Mouse (Mus musculus): Measurements from ENCODE around the gene Arhgef6.

Arhgef6 gene

DNA sequence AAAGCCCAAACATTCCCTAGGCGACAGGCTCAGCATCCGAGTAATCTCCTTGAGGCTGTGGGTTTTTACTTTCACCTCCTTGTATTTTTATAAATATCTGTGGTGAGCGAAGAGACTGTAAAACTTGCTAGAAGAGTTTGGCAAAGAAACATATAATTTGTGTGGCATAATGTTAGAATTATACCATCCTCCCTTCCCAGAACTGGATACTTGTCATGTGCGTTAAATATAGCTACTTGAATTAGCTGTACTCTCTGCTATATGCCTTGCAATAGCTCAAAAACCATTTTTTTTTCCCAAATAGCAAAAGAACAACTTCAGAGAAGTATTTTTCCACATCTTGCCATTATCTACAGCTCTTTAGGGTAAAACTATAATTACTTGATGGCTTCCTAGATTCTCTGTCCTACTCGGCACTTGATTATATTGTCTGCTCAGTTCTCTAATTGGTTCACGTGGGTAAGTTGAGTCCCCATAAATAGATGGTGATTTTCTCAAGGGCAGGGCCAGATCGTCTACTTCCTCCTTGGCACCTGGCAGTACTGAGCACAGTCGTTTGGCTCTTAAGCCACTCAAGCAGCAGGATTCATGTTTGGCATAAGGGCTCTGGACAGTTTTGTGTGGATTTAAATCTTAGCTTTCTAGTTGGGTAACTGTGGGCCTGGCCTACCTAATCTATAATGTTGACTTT is 35.2 kb downstream of the Arhgef6 start:
- DNase-seq (ENCODE audit: low spot score in 2 of 2), result no peak

DNA sequence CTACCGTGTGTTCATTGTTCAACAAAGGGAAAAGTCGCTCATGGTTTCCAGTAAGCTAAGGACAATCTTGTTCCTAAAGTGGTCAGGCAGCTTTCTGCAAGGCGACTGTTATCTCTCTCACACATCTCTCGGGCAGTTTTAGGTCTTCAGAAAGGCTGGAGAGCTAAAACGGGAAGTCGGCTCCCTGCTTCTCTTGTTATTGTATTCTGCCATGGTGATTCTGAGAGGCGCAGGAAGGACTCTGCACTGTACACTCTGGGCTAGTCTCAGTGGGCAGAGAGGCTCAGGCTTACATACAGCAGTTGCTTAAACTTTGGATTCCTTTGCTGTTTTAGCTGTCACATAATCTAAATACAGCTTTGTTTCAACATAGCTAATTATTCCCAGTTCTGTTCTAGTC is 39.6 kb downstream of the Arhgef6 start:
- no peak for DNase-seq (ENCODE audit: low spot score in 2 of 2)

DNA sequence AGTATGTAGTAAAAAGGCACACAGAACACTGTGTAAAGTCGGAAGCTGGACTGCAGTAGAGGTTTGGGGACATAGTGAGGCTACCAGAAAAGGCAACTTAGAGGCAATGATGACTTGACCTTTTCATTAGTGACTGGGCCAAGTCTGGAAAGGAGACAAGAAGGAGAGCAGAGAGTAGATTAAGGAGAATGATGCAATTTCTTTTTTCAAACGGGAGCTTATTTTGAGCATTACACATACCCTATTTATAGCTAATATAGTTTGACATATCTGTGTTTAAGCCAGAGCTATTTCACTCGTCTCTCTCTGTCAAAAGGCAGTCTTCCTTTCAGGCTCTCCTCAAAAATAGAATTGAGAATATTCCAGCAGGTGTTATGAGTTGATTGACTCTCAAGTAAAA is 50.1 kb downstream of the Arhgef6 start:
- DNase-seq (ENCODE audit: low spot score in 2 of 2), result no peak

DNA sequence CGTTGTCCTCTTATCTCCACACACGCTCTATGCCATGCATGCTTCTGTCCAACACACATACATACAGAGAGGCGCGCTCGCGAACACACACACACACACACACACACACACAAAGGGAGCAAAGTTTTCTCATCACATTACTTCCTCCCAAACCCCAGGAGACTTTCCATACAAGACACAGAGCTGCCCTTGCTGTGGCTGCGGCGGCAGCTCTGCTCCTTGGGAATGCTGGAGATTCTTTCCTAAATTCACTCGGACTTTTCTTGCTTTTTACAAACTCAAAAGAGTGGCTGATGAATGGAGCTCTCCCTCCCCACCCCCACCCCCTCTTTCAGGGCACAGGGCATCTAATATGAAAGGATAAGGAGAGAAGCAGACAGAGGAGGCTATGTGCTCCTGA is 52.2 kb downstream of the Arhgef6 start:
- DNase-seq (ENCODE audit: low spot score in 2 of 2), result no peak

DNA sequence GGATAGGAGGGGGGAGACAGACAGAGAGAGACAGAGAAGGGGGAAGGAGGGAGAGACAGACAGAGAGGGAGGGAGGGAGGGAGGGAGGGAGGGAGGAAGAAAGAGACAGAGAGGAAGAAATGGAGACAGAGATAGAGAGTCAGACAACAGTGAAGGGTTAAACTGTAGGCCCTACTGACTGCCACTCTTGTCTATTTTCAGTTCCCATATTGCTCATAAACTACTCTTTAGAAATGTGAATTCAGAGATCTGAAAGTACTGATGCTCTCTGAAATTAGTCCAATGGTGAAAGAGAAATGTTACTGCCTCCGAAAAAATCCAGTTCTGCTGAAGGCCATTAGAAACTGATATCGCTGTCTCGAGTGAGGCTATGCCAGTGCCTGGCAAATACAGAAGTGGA is 56.3 kb downstream of the Arhgef6 start:
- DNase-seq (ENCODE audit: low spot score in 2 of 2), result no peak

DNA sequence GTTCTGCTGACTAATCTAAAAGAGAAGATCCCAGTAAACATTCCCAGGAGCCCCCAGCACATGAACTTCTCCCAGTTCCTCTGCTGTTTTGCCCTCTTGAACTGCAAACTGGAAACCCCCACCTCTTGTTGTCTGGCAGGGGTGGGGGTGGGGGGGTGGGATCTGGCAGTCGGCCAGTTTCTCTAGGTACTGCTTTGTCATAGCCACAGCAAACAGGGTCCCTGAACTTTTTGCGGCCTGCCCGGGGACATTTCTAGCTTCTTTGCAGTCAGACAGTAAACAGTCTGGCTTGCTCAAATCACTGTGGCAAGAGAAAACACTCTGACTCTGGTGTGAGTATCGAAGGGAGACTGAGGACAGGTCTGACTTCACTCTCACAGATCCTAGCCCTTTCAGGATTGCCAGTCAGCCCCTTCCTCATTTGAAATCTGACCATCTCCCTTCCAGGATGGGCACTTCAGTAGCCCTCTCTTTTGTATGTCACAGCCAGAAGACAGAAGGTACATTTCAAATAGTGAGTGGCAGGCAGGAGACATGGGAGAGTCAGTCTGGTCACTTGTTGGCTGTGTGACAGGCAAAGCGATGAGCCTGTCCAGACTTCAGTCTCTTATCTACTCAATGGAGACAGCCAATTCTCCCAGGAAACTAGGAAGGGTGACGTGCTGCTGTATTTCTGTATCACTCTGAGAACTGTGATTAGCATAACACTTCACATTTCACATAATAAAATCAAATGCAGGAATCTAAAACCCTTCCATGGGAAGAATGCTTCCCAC is 60.8 kb downstream of the Arhgef6 start:
- no peak for DNase-seq (ENCODE audit: low spot score in 2 of 2)

DNA sequence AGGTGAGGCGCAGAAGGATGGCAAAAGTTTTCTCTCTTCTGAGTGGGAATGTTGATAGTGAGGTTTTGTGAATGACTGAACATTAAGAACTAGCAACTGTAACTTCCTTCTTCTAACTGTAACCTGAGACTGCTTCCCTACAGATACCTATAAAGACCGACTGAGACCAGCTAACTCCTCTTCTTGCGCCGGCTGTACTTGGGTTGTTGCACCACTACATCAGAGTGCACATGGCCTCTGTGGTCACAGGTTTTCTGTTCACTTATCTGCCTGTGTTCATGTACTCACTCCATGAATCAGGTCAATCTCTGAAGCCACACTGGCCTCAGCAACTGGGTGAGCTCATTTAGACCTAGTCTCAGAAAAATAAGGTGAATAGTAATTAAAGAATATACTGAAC is 75.0 kb downstream of the Arhgef6 start:
- DNase-seq (ENCODE audit: low spot score in 2 of 2), result no peak

DNA sequence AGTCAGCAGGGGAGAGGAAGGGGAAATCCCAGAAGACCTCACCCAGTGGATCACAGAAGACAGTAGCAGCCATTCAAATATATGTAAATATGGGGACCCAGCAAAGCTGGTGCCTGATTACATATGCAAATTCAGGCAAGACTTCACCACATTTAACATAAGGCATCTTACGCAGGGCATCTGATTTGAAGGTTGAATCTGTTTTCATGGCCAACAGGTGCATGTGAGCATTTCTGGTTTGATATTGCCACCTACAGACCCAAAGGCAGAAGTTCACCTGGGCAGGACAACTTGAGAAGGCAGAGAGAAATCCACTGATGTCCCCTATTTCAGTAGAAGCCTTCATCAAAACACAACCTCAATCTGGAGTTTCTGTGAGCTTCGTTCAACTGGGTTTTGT is 77.8 kb downstream of the Arhgef6 start:
- peak; percentile 9 to 22 for DNase-seq (ENCODE audit: low spot score in 2 of 2)

DNA sequence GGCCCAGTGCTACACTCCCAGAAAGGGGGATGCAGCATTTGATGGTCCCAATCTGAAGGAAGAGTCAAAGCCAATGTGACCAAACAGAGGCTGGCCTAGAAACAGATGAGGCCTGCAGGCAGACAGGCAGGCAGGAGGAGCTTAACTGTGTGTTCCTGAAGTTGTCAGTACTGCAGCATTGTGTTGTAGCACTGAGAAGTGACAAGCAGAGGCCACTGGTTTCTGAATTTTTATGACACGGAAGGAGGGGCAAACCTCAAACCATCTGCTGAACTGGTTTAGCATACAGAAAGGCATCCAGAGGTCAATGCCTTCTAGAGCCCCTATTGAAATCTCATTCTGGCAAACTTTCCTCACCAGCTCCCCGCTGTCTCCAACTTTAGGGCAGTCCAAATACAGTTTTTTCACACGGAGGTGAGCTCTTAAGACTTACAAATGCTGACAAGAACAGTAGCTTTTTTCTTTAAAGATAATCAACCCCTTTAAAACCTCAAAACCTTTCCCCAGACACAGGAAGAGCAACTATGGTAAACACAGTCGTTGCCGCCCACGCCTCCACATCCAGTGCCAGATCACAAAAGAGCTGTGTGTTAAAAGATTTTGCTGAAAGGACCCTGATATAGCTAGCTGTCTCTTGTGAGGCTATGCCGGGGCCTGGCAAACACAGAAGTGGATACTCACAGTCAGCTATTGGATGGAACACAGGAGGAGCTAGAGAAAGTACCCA is 85.0 kb downstream of the Arhgef6 start:
- DNase-seq (ENCODE audit: low spot score in 2 of 2), result no peak

DNA sequence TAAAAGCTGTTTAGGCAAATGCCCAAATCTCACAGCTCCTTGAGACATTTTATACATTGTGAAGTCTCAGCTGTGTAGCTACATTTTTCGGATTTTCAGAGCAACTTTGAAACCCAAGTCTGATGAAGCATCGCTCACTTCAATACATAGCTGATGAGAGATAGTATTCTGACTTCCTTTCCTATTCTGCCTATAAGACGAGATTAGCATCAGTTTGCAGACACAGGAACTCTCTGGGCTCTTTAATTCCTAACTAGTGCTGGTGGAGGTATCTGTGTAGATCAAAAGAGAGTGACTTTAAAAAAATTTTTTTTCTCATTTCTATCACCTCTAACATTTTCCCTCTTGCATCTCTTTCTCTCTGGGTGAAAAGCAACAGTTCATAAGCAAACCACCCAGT is 100.0 kb downstream of the Arhgef6 start:
- no peak for DNase-seq (ENCODE audit: low spot score in 2 of 2)

DNA sequence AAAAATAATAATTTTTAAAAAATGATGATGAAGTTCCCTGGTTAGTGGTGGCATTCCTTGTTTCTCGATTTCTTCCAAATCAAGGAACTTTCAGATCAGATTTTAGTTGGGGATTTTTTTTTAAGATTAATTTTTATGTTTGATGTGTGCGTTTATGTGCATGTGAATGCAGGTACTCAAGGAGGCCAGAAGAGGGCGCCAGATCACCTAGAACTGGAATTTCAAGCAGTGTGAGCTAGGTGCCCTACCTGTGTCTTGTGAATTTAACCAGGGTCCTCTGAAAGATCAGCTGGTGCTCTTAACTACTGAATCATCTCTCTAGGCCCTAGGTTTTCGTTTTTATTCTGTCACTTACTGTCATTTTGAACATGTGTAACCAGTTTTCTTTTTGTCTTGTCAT is 102.5 kb downstream of the Arhgef6 start:
- no peak for DNase-seq (ENCODE audit: low spot score in 2 of 2)

DNA sequence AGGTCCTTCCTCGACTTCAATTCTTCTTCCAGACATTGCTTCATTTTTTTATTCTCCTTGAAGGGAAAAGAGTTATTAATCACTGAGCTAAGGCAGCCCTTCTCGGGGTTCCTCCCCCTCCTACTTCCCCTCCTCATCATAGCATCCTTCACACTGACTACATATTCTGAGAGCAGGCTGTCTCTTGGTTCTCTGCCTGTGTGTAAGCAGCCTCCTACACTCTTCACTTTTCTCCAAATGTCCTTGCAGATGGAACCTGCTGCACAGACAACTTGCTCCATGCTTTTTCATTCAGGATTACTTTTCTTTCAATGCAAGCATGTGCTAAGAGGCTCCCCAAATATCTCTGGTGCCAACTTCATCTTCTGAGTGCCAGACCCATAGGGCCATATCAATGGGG is 104.9 kb downstream of the Arhgef6 start:
- peak; percentile 5 to 16 for DNase-seq (ENCODE audit: low spot score in 2 of 2)

DNA sequence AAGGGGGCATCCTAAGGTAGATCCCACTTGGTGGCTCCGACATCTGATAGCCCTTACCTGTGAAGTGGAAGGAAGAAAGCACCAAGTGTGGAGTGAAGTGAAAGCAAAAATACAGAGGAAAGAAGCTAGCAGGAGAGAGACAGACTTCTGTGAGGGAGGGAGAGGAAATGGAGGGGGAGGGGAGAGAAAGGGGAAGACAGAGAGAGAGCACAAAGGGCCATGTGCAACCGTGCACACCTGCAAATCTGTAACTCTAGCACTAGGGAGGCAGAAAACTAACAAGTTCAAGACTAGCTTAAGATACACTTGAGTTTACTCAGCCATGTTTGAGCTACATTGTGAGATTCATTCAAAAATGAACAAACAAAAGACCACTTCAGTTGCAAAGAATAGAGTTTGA is 110.4 kb downstream of the Arhgef6 start:
- no peak for DNase-seq (ENCODE audit: low spot score in 2 of 2)

DNA sequence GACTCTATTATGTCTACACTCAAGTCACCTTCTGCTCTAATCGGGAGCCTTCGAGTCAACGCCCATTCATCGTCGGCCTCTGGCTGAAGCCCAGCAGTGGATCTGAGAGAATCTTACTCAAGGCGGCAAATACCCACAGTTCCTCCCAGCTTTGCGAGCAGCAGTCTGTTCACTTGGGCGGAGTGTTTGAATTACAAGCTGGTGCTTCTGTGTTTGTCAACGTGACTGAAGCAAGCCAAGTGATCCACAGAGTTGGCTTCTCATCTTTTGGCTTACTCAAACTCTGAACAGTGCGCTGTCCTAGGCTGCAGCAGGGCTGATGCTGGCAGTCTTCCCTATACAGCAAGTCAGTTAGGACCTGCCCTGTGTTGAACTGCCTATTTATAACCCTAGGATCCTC is 115.2 kb downstream of the Arhgef6 start:
- peak in 1 of 2 experiments; percentile 10 for DNase-seq (ENCODE audit: low spot score in 2 of 2)

DNA sequence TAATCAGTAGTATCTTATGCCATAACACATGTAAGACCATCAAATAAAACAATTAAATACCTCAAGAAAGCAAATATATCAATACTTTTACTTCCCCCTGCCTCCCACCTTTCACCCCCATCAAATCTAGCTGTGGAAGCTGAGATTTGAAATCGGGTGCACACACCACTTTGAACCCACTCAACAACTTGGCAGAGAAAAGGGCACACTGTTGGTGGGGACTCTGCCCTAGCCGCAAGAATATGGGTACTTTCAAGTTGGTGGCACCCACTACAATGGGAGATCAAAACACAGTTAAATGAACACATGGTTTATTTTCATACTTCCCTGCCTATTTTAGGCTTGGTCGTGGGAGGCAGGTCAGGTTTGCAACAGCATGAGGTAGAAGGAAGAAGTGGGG is 116.6 kb downstream of the Arhgef6 start:
- no peak for DNase-seq (ENCODE audit: low spot score in 2 of 2)

DNA sequence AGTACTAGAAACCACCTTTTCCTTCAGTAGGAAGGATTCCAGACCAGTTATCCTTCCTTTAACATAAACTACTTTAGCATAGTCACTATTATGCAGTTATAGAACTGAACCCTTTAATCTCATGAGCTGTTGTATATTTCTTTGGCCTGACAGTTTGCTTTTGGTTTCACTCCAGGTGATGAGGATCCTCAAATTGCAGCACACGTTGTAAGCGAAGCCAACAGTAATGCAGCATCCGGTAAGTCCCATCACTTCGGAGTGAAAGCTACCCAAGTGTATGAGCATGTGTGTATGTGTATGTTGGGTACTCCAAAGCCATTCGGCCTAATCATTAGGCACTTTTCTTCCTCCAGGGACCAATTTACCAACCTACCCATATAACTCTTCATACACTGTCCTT is 119.0 kb downstream of the Arhgef6 start:
- DNase-seq (ENCODE audit: low spot score in 2 of 2), result no peak

DNA sequence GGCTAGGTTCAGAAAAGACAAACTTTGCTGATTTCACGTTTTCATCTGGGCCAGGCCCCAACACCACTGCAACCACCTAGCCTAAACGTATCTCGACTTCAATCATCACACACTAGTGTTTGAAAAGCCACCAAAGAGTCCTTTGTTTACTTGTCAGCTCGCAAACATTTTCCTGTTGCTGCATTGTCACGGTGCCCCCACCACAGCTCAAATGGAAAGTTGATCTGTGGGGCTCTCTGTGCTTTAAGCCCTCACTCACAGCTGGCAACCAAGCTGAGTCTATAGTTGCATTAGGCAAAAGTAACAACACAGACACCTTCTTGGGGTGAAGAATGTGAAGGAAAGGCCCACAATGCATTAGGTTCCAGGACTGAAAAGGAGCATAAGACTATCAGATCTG is 122.3 kb downstream of the Arhgef6 start:
- DNase-seq (ENCODE audit: low spot score in 2 of 2), result no peak

DNA sequence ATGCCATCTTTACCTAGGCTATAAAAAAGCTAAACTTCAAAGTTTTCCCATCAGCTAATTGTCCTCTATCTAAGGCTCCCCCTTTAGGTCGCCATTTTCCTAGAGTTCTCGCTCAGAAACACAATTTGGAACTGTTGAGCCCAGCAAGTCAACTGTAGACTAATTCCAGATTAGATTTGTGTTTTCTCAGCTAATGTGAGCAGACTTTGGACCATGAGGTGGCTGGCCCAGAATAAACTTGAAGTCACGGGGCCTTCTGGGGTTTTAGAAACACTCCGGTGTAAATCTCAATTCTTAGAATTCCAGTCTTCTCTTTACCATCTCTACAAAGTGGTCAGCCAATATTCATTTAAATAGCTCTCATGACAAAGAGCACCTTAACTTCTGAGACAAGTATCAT is 123.0 kb downstream of the Arhgef6 start:
- DNase-seq (ENCODE audit: low spot score in 2 of 2), result no peak

DNA sequence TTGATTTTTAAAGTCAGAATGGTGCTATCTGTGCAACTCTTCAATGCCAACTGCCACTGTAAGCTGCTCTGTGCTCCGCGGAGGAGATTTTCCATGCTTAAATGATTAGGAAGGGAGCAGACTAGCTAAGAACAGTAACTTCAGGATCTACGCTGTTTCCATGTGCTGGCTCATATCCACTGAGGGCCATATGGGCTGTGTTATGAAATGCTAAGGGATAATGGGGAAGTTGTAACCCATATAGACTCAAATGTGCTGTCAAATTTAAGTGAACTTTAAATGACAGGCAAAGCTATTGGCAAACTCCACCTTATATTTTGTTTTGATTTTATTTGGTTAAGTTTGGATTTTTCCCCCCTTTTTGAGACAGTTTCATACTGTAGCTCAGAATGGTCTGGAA is 125.7 kb downstream of the Arhgef6 start:
- no peak for DNase-seq (ENCODE audit: low spot score in 2 of 2)

DNA sequence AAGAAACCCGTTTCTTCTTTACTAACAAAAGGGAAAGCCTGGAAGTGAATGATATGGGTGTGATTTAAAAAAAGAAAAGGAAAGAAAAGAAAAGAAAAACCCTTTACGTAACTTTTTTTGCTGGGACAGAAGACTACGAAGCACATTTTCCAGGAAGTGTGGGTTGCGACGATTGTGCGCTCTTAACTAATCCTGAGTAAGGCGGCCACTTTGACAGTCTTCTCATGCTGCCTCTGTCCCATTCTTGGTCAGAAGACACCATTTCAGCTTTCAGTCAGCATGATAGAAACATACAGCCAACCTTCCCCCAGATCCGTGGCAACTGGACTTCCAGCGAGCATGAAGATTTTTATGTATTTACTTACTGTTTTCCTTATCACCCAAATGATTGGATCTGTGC is 126.7 kb downstream of the Arhgef6 start, which contains the start of gene Cd40lg:
Cd40lg (plus strand) TSS at position 268 of the 400 bp plus-strand sequence.
- no peak for DNase-seq (ENCODE audit: low spot score in 2 of 2)

DNA sequence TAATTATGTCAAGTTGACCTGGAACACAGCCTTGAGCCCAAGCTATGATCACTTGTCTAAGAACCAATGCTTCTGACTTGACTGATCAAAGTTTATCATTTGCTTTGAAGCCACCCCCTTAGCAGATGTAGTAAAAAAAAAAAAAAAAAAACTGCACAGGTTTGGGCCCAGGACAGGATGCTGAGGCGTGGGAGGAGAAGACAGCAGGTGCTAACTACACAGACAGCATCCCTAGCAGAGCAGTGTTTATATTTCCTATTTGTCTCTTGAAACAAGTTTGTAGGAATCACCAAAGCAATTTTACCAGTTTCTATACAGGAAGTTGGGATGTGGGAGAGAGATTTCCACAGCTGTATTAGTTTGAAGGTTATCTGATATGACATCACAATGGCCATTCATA is 127.9 kb downstream of the Arhgef6 start:
- DNase-seq (ENCODE audit: low spot score in 2 of 2), result no peak

DNA sequence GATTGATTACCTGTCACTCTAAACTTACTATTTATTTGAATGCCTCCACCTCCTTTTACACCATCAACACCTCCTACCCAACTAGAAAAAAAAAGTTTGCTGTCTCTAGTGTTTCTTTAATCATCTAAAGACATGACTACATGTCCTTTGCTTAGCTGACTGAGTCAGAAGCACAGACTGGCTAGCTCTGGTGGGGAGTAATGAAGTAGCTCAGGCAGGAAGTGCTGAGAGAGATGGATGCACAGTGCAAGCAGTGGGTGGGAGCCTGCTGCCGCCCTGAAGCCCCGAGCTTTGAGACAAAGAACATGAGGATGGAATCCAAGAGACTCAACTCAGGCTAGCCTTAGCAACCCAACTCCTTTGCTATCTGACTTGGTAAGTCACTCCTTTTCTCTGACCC is 138.1 kb downstream of the Arhgef6 start:
- DNase-seq (ENCODE audit: low spot score in 2 of 2), result no peak

DNA sequence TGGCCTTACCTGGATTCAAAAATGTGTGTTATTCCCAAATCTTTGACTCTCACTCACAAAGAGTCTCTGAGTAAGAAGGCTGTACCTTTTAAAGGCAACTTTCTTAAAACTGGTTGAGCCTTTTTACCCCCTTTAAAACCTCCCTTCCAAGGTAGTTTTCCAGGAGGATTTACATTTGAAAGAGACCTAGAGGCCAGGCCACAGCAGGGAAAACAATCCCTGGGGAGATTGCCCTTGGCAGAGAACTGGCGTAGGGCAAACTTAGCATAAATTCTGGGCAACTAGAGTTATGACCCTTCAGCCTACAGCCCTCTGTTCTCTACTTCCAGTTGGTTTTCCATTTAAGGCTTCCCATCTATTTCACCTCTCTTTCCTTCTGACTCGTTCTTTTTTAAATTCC is 140.5 kb downstream of the Arhgef6 start:
- no peak for DNase-seq (ENCODE audit: low spot score in 2 of 2)
